Mouse (Mus musculus) mouse trophoblast stem cell (cell line): ENCODE measurements at regions not wholly inside any gene's neighbourhood (a gene's known extent, or its start where the extent isn't known, plus 50 kb on each side); places are given as distances from the start of the nearest gene placed in this dataset.

Source experiments
- in situ Hi-C, 2 experiments: fragments of 300-500 bp; cut with MseI, MboI; formaldehyde crosslinking; loops; 2 replicates in 1 of 2; 3 replicates in 1 of 2; pipeline ENCODE4 v1.15.1; 2025

DNA sequence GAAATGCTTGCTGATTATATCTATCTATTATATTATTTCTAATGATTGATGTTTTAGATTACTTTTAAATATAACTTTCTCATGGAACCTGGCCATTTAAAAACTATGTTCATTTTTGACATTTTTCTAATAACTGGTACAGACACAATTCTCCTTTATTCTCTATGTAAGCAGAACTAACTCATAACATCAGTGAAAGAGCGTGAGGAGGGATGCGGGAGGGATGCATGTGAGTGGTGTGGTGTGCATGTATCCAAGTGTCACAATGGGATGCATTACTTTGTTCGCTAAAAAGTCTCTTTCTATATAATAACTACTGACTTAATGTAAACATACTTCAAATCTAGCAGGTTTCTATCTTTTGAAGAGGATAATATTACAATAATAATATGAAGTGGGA is 428.7 kb upstream of the Ccnh start:
- in situ Hi-C loops = loop anchor here in 1 of 2 experiments (25.0 kb wide), 1 partner anchor 373 kb away; no protein-coding TSS in a partner anchor

DNA sequence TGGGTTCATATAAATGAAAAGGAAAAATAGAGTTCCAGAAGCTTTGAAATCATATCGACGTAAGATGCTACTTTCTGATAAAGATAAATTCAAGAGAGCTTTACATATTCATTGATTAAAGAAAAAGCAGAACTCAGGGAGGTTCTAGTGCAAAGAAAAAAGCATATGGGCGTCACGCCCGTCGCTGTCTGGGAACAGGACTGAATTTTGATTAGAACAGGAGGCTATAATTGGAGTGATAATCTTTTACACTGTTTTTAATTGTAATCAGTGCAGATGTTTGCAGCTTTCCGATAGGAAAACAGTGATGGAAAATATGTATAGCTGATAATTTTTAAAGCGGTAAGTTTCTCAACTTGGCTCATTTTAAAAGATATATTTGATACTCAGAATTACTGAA is 428.2 kb upstream of the Ccnh start:
- in situ Hi-C loops = loop anchor here in 1 of 2 experiments (25.0 kb wide), 1 partner anchor 374 kb away; no protein-coding TSS in a partner anchor

DNA sequence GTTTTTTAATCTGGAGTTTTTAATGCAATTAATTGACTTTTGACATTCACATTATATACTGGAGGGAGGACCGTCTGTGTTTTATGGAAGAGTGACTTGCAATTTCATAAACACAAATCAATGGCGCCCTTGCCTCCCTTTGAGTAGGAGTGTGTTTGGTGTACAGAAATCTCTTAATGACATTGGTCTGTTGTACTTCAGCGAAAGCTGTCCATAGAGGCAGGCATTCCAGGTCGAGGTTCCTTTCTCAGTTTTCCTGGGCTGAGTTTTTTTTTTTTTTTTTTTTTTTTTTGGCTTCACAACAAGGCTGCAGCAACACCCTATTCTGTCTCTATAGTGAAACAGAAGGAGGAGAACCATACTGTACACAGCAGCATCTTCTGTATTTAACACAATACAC is 427.4 kb upstream of the Ccnh start:
- in situ Hi-C loops = loop anchor here in 1 of 2 experiments (25.0 kb wide), 1 partner anchor 375 kb away; no protein-coding TSS in a partner anchor

DNA sequence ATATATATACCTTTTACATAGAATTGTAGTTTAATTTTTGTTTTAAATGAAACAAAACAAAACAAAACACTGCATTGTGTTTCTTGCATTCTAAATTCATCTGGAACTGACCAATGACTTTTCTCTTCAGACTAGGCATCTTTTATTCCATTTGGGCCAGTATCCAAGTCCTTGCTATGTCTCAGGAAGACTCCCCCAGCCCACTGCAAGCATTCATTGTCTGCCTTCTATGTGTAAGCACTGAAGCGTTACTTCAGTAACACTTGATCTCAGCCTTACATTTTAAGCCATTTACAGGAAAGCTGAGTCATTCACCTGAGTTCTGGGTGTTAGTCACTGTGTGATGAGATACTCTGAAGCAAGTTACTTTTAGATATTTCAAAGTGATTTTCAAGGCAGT is 425.3 kb upstream of the Ccnh start:
- in situ Hi-C loops = loop anchor here in 1 of 2 experiments (25.0 kb wide), 1 partner anchor 377 kb away; no protein-coding TSS in a partner anchor

DNA sequence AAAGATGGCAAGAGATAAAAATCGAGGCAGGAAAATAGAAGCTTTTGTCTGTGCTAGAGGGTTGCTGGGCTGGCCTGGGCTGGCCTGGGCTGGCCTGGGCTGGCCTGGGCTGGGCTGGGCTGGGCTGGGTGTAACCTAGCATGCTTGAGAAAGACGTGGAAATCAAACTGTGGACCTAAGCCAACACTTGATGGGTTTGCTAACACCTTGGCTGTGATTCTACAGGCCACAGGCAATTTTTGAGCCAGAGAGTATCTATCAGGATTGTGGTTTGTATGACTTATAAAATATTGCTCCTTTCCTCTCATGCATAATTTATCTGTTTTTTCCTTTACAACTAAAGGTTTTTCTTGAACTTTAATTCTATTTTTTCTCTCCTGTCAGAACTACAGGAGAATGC is 417.3 kb upstream of the Ccnh start:
- in situ Hi-C loops = loop anchor here in 1 of 2 experiments (25.0 kb wide), 1 partner anchor 385 kb away; no protein-coding TSS in a partner anchor

DNA sequence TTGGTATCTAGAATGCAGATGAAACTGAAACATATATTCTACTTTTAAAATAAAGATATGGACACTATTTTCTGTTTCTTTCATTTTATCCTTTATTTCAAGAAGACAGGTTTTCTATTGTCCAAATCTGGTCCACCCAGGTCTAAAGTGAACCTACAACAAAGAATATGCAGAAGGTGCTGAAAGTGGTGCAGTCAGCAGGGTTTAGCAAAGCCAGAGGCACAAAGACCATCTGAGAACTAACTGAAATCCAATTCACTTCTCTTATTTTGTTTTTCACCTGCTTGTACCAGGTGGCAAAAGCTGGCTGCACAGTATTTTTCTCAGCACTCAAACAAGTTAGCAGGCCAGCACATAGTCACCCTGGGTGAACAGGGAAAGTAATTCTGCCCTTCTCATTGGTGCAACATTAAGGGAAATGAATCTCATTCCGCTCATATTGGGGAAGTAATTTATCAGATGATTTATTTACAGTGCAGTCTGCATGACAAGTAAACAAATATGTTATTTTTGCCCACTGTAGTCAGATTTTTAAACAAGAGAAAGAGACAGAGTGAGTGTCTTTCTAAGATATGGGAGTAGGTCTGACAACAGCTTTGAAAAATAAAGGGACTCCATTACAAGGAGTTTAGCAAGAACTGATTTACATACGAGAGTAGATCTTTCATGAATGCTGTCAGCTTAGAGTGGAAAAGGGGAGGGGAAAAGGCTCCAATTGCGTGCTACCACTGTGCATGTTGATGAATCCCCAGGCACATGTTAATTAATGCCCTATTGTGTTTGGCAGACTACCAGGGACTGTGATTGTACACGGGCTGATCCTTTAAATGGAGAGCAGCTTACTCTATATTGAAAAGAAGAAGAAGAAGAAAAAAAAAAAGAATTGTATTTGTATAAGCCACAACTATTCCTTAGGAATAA is 405.9 kb upstream of the Ccnh start:
- in situ Hi-C loops = no loop called here

DNA sequence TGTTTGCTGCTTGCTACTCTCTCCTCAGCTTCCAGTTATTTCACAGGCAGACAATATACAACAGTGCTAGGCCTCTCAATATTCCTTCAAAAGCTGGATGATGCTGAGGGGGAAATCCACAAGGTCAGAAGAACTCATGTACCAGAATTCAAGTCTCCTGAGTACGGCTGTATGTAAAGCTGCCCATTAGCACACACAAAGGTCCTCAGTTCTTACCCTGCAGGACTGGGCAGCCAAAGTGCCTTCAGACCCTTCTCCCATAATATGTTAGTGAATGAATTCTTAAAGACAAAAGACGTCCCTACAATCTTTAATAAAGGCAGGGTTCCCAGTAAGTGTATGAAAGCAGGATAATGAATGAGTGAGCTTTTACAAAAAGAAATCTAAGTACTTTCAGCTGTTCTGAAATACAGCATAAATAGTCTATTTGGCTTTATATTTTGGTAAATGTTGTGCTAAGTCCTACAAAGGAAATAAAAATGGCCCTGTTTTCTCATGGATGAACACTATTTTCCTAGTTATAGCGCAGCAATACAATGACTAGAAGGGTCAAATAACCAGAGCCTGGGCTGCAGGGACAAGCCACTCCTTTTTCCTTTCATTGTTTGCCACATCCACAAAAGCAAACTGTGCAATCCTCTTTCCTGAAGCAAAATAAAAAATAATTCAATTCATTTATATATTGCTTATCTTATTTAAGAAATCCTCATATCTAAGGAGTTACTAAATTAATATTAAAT is 384.8 kb upstream of the Ccnh start:
- in situ Hi-C loops = no loop called here

DNA sequence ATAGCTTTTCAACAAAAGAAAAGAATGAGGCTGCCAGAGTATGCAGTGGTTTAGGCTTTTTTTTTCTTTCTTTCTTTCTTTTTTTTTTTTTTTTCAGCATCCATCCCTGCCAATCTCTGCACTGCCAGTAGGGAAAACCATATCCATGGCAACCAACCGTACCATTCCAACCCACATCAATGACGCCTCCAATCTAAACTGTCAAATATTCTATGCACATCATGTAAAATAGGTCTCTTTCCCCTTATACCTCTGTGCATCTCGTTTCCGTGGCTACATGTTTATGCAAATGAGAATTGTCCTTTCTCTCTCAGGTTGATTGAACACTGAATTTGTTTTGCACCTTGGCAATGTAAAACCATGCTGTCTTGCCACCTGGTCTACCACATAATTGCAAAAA is 384.0 kb upstream of the Ccnh start:
- in situ Hi-C loops = no loop called here

DNA sequence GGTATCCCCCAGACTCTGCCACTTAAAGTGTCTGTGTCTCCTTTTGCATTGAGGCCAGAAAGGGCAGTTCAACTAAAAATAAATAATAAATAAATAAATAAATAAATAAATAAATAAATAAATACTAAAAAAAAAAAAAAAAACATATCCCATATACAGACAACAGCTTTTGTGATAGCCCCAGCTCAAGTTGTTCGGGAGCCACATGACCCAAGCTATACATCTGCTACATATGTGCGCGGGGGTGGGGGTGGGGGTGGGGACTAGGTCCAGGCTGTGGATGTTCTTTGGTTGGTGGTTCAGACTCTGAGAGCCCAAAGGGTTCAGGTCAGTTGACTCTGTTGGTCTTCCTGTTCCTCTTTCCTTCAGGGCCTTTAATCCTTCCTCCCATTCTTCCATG is 379.6 kb upstream of the Ccnh start:
- in situ Hi-C loops = no loop called here
